Mouse (Mus musculus): Measurements from ENCODE around the gene Eif1. TPM values are rescaled to one million over a fixed set of nuclear protein-coding genes. Genes with fewer than 3 reads are reported as not detected.
"Not testable (repeated sequence)": the region's sequence is repeated elsewhere in the genome, so short reads cannot be mapped to it uniquely, and the experiment has no call there.

Eif1 gene
- polyA plus RNA-seq, 1 experiment, result 534 TPM

GRCm38 (mm10) chr11:100287024-100287423 is 32.7 kb upstream of the Eif1 start:
- H3K27ac ChIP-seq (ENCODE audit: insufficient read depth, low read length), result no peak overlapping the region
- no peak overlapping the region for H3K4me3 ChIP-seq (ENCODE audit: insufficient read depth, low read length)
- H3K4me1 ChIP-seq (ENCODE audit: control insufficient read depth, insufficient read depth, low read length), result no peaks in the 10 kb centered on the region
- TF ChIP-seq CTCF (IDR thresholded peaks at IDR 0.05; ENCODE audit: extremely low read depth, insufficient read depth, low read length) (no peak), POLR2A (IDR thresholded peaks at IDR 0.05; ENCODE audit: extremely low read depth, insufficient read depth, low read length) (no peak)

GRCm38 (mm10) chr11:100288942-100289341 is 30.7 kb upstream of the Eif1 start:
- no peaks in the 10 kb centered on the region for H3K4me1 ChIP-seq (ENCODE audit: control insufficient read depth, insufficient read depth, low read length)
- H3K4me3 ChIP-seq (ENCODE audit: insufficient read depth, low read length), result no peak overlapping the region
- no peak overlapping the region for H3K27ac ChIP-seq (ENCODE audit: insufficient read depth, low read length)
- TF ChIP-seq CTCF (IDR thresholded peaks at IDR 0.05; ENCODE audit: extremely low read depth, insufficient read depth, low read length), result no peak
- TF ChIP-seq POLR2A (IDR thresholded peaks at IDR 0.05; ENCODE audit: extremely low read depth, insufficient read depth, low read length), result no peak

GRCm38 (mm10) chr11:100290235-100290634 is 29.4 kb upstream of the Eif1 start:
- no peak for TF ChIP-seq CTCF (IDR thresholded peaks at IDR 0.05; ENCODE audit: extremely low read depth, insufficient read depth, low read length)
- TF ChIP-seq POLR2A (IDR thresholded peaks at IDR 0.05; ENCODE audit: extremely low read depth, insufficient read depth, low read length), result no peak
- Histone ChIP-seq H3K27ac (ENCODE audit: insufficient read depth, low read length) (no peak overlapping the region), H3K4me1 (ENCODE audit: control insufficient read depth, insufficient read depth, low read length) (no peaks in the 10 kb centered on the region), H3K4me3 (ENCODE audit: insufficient read depth, low read length) (no peak overlapping the region)

GRCm38 (mm10) chr11:100292884-100293283 is 26.8 kb upstream of the Eif1 start:
- TF ChIP-seq POLR2A (IDR thresholded peaks at IDR 0.05; ENCODE audit: extremely low read depth, insufficient read depth, low read length), result no peak
- no peak for TF ChIP-seq CTCF (IDR thresholded peaks at IDR 0.05; ENCODE audit: extremely low read depth, insufficient read depth, low read length)
- H3K4me3 ChIP-seq (ENCODE audit: insufficient read depth, low read length), result no peak overlapping the region
- no peak overlapping the region for H3K27ac ChIP-seq (ENCODE audit: insufficient read depth, low read length)
- H3K4me1 ChIP-seq (ENCODE audit: control insufficient read depth, insufficient read depth, low read length), result no peaks in the 10 kb centered on the region

- H3K4me1 ChIP-seq (ENCODE audit: control insufficient read depth, insufficient read depth, low read length), result no peaks in the 10 kb centered on the region
- no peak for TF ChIP-seq POLR2A (IDR thresholded peaks at IDR 0.05; ENCODE audit: extremely low read depth, insufficient read depth, low read length)
- TF ChIP-seq CTCF (IDR thresholded peaks at IDR 0.05; ENCODE audit: extremely low read depth, insufficient read depth, low read length), result peak; percentile 100
- no peak overlapping the region for H3K27ac ChIP-seq (ENCODE audit: insufficient read depth, low read length)
- H3K4me3 ChIP-seq (ENCODE audit: insufficient read depth, low read length), result no peak overlapping the region
Measured at GRCm38 (mm10) chr11:100295308-100295707, 24.4 kb upstream of the Eif1 start.

GRCm38 (mm10) chr11:100297801-100298200 is 21.9 kb upstream of the Eif1 start:
- TF ChIP-seq CTCF (IDR thresholded peaks at IDR 0.05; ENCODE audit: extremely low read depth, insufficient read depth, low read length) (peak; percentile 53), POLR2A (IDR thresholded peaks at IDR 0.05; ENCODE audit: extremely low read depth, insufficient read depth, low read length) (no peak)
- no peak overlapping the region for H3K4me3 ChIP-seq (ENCODE audit: insufficient read depth, low read length)
- H3K27ac ChIP-seq (ENCODE audit: insufficient read depth, low read length), result no peak overlapping the region
- no peaks in the 10 kb centered on the region for H3K4me1 ChIP-seq (ENCODE audit: control insufficient read depth, insufficient read depth, low read length)

- TF ChIP-seq POLR2A (IDR thresholded peaks at IDR 0.05; ENCODE audit: extremely low read depth, insufficient read depth, low read length) (no peak), CTCF (IDR thresholded peaks at IDR 0.05; ENCODE audit: extremely low read depth, insufficient read depth, low read length) (peak; percentile 88)
- no peak overlapping the region for H3K4me3 ChIP-seq (ENCODE audit: insufficient read depth, low read length)
- H3K27ac ChIP-seq (ENCODE audit: insufficient read depth, low read length), result no peak overlapping the region
- H3K4me1 ChIP-seq (ENCODE audit: control insufficient read depth, insufficient read depth, low read length), result no peaks in the 10 kb centered on the region
Measured at GRCm38 (mm10) chr11:100298274-100299036, 21.2 kb upstream of the Eif1 start.

- H3K27ac ChIP-seq (ENCODE audit: insufficient read depth, low read length), result no peak overlapping the region
- TF ChIP-seq CTCF (IDR thresholded peaks at IDR 0.05; ENCODE audit: extremely low read depth, insufficient read depth, low read length) (peak; percentile 91), POLR2A (IDR thresholded peaks at IDR 0.05; ENCODE audit: extremely low read depth, insufficient read depth, low read length) (no peak)
- H3K4me1 ChIP-seq (ENCODE audit: control insufficient read depth, insufficient read depth, low read length), result no peaks in the 10 kb centered on the region
- H3K4me3 ChIP-seq (ENCODE audit: insufficient read depth, low read length), result no peak overlapping the region
Measured at GRCm38 (mm10) chr11:100300293-100300692, 19.4 kb upstream of the Eif1 start.

- H3K4me3 ChIP-seq (ENCODE audit: insufficient read depth, low read length), result no peak overlapping the region
- no peaks in the 10 kb centered on the region for H3K4me1 ChIP-seq (ENCODE audit: control insufficient read depth, insufficient read depth, low read length)
- TF ChIP-seq POLR2A (IDR thresholded peaks at IDR 0.05; ENCODE audit: extremely low read depth, insufficient read depth, low read length) (no peak), CTCF (IDR thresholded peaks at IDR 0.05; ENCODE audit: extremely low read depth, insufficient read depth, low read length) (no peak)
- no peak overlapping the region for H3K27ac ChIP-seq (ENCODE audit: insufficient read depth, low read length)
Measured at GRCm38 (mm10) chr11:100301292-100301691, 18.4 kb upstream of the Eif1 start.

GRCm38 (mm10) chr11:100307900-100308299 is 11.8 kb upstream of the Eif1 start:
- Histone ChIP-seq H3K27ac (ENCODE audit: insufficient read depth, low read length) (no peak overlapping the region), H3K4me1 (ENCODE audit: control insufficient read depth, insufficient read depth, low read length) (peaks cover 3% of the 10 kb centered on the region), H3K4me3 (ENCODE audit: insufficient read depth, low read length) (no peak overlapping the region)
- TF ChIP-seq POLR2A (IDR thresholded peaks at IDR 0.05; ENCODE audit: extremely low read depth, insufficient read depth, low read length) (no peak), CTCF (IDR thresholded peaks at IDR 0.05; ENCODE audit: extremely low read depth, insufficient read depth, low read length) (no peak)

- not testable (repeated sequence) for H3K4me3 ChIP-seq (ENCODE audit: insufficient read depth, low read length); H3K27ac ChIP-seq (ENCODE audit: insufficient read depth, low read length); H3K4me1 ChIP-seq (ENCODE audit: control insufficient read depth, insufficient read depth, low read length)
Measured at GRCm38 (mm10) chr11:100308672-100309071, 11.0 kb upstream of the Eif1 start.
